In genomic region chr11:113787432-113788182, GRCm38 (mm10) we compare ENCODE assay signal across 8 mouse cellular contexts. TPM values are rescaled to one million over a fixed set of nuclear protein-coding genes. Genes with fewer than 3 reads are reported as not detected.
DNase-seq lines count a peak whose midpoint lies in the region; ATAC-seq and TF ChIP-seq lines count a peak whose summit lies in the region.
"Had no signal": no experiment of that assay in that cellular context is flagged by ENCODE, and none has a peak within 500 bp of the region (broad histone marks: within the 10 kb centered on the region; RNA-seq: fewer than 3 reads in every experiment).

No protein-coding gene starts in this region.

- no peak overlapping the region for H3K4me3 ChIP-seq in lung, embryonic 14.5 days (ENCODE audit: low read depth, low read length)
- H3K4me3 ChIP-seq in hindbrain, embryonic 13.5 days, result no peak overlapping the region
- no peak overlapping the region for H3K4me3 ChIP-seq in neural tube, embryonic 13.5 days
- H3K4me3 ChIP-seq: limb, embryonic 12.5 days had no signal

- no peaks in the 10 kb centered on the region for H3K9me3 ChIP-seq in lung, embryonic 14.5 days (ENCODE audit: low read depth, low read length)
- H3K9me3 ChIP-seq in hindbrain, embryonic 13.5 days, result no peaks in the 10 kb centered on the region
- no peaks in the 10 kb centered on the region for H3K9me3 ChIP-seq in neural tube, embryonic 13.5 days
- H3K9me3 ChIP-seq: limb, embryonic 12.5 days had no signal

- H3K9ac ChIP-seq in lung, embryonic 14.5 days, result no peak overlapping the region
- no peak overlapping the region for H3K9ac ChIP-seq in hindbrain, embryonic 13.5 days
- H3K9ac ChIP-seq in neural tube, embryonic 13.5 days, result no peak overlapping the region
- H3K9ac ChIP-seq: limb, embryonic 12.5 days had no signal

- no peak for TF ChIP-seq CTCF in lung, embryonic 14.5 days (IDR thresholded peaks at IDR 0.05; ENCODE audit: low read depth)

- peak overlapping the region; percentile 80 for H3K27ac ChIP-seq in lung, embryonic 14.5 days (ENCODE audit: low read depth)
- peak overlapping the region; percentile 96; the same call in 1 of the 2 replicates for H3K27ac ChIP-seq in hindbrain, embryonic 13.5 days
- H3K27ac ChIP-seq in neural tube, embryonic 13.5 days (replicated peaks), result peak overlapping the region; percentile 97

- no peak for DNase-seq in lung, embryonic 14.5 days
- DNase-seq in lung, postnatal 4 days, result no peak
- no peak for DNase-seq in cerebellum, adult 9-11 months
- DNase-seq in right cerebral cortex, adult 2 months (ENCODE audit: low spot score in 2 of 2), result no peak

- ATAC-seq in lung, embryonic 14.5 days (ENCODE audit: insufficient read depth), result no peak
- ATAC-seq in common myeloid progenitor, adult 5-6 weeks (replicated peaks; ENCODE audit: low read depth, poor library complexity, severe bottlenecking), result peak; percentile 12; the same call in 1 of the 2 replicates
- no peak for ATAC-seq in hindbrain, embryonic 13.5 days (ENCODE audit: low FRiP score)
- no peak for ATAC-seq in neural tube, embryonic 13.5 days (ENCODE audit: low read depth)

- H3K4me2 ChIP-seq in lung, embryonic 14.5 days, result no peak overlapping the region
- H3K4me2 ChIP-seq in hindbrain, embryonic 13.5 days, result no peak overlapping the region
- peak overlapping the region; percentile 53; the same call in 1 of the 2 replicates for H3K4me2 ChIP-seq in neural tube, embryonic 13.5 days

- peaks cover 49% of the 10 kb centered on the region for H3K4me1 ChIP-seq in lung, embryonic 14.5 days (ENCODE audit: insufficient read depth)
- H3K4me1 ChIP-seq in hindbrain, embryonic 13.5 days (replicated peaks), result peaks cover 63% of the 10 kb centered on the region
- H3K4me1 ChIP-seq in neural tube, embryonic 13.5 days (replicated peaks), result peaks cover 72% of the 10 kb centered on the region

- 70% methylated on average over 13 of the region's 13 CpGs for WGBS in lung, embryonic 14.5 days
- WGBS in hindbrain, embryonic 13.5 days, result 65% methylated on average over 13 of the region's 13 CpGs
- WGBS in neural tube, embryonic 13.5 days, result 65% methylated on average over 13 of the region's 13 CpGs

- H3K36me3 ChIP-seq in lung, embryonic 14.5 days (ENCODE audit: insufficient read depth), result no peaks in the 10 kb centered on the region
- peaks cover under 1% of the 10 kb centered on the region; the same call in 1 of the 2 replicates for H3K36me3 ChIP-seq in hindbrain, embryonic 13.5 days
- peaks cover 1% of the 10 kb centered on the region; the same call in 1 of the 2 replicates for H3K36me3 ChIP-seq in neural tube, embryonic 13.5 days
- H3K36me3 ChIP-seq: limb, embryonic 12.5 days had no signal

- H3K27me3 ChIP-seq in lung, embryonic 14.5 days (ENCODE audit: insufficient read depth, low read length), result no peaks in the 10 kb centered on the region
- no peaks in the 10 kb centered on the region for H3K27me3 ChIP-seq in hindbrain, embryonic 13.5 days
- no peaks in the 10 kb centered on the region for H3K27me3 ChIP-seq in neural tube, embryonic 13.5 days
- H3K27me3 ChIP-seq: limb, embryonic 12.5 days had no signal

RNA-seq across cellular contexts. Expression of gene Cdc42ep4, which starts 35.9 kb away (rescaled TPM):
- polyA plus RNA-seq in lung, embryonic 14.5 days (2014; fragmentation: Nextera tagmentation; extraction: Ambion mirVana), result 86.6 and 86.9 TPM in 2 replicates
- total RNA-seq in common myeloid progenitor, adult 5-6 weeks (2017), result 10.9 and 12.4 TPM in 2 replicates
- polyA plus RNA-seq in hindbrain, embryonic 13.5 days (2015; fragmentation: Nextera tagmentation; extraction: Ambion mirVana), result 73.0 and 73.7 TPM in 2 replicates
- polyA plus RNA-seq in neural tube, embryonic 13.5 days (2015; fragmentation: Nextera tagmentation; extraction: Ambion mirVana), result 54.6 and 58.9 TPM in 2 replicates
